Mouse (Mus musculus): ENCODE results near the gene Lingo3.
A peak's percentile ranks its signal among the peaks of the same experiment; 100 is the strongest.
"Not testable (repeated sequence)": the region's sequence is repeated elsewhere in the genome, so short reads cannot be mapped to it uniquely, and the experiment has no call there.

Lingo3 gene

GRCm38 (mm10) chr10:80843087-80843930 lies 530 bp downstream of the Lingo3 start:
- DNase-seq (ENCODE audit: low spot score in 2 of 2), result no peak

DNA sequence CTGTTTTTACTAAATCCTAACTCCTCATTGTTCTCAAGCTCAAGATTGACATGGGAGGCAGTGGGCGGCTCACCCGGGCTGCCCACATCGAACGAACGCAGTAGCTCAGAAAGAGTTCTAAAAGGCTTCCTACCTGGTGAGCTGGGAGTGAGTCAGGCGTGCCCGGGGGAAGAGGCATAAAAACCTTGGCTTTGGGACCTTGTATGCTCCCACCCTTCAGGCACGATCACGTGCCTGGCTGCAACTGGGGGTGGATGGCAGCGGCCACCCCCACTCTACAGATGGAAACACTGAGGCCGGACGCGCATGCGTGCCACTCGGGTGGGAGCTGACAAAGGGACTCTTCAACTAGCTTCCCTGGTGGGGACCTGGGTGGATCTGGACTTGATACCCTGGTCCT lies 1.5 kb downstream of the Lingo3 start:
- no peak for DNase-seq (ENCODE audit: low spot score in 2 of 2)

GRCm38 (mm10) chr10:80841685-80842084 lies 2.2 kb downstream of the Lingo3 start:
- no peak for DNase-seq (ENCODE audit: low spot score in 2 of 2)

- no peak for DNase-seq (ENCODE audit: low spot score in 2 of 2)
Measured at GRCm38 (mm10) chr10:80839848-80840247, 4.0 kb downstream of the Lingo3 start.

- DNase-seq (ENCODE audit: low spot score in 2 of 2), result no peak
Measured at GRCm38 (mm10) chr10:80838346-80838912, 5.4 kb downstream of the Lingo3 start.

GRCm38 (mm10) chr10:80837827-80838226 lies 6.0 kb downstream of the Lingo3 start:
- no peak for DNase-seq (ENCODE audit: low spot score in 2 of 2)

DNA sequence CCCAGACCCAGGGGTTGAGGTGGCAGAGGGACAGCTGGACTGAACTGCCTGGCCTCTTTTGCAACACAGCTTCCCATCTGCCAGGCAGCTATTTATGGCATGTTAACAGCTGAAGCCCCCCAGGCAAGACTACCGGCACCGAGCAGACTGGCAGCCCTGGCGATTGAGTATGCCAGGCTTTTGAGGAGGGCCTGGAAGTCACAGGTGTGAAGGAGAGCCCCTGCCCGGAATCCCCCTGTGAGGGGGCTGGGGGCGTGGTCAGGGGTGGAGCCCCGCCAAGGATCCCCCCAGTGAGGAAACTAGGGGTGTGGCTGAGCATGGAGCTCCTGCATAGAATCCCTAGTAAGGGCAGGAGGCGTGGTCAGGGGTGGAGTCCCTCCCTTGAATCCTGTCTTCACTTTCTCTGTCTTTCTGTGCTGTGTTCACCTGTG lies 6.9 kb downstream of the Lingo3 start:
- DNase-seq (ENCODE audit: low spot score in 2 of 2), result no peak

- DNase-seq (ENCODE audit: low spot score in 2 of 2), result no peak
Measured at GRCm38 (mm10) chr10:80835617-80836016, 8.2 kb downstream of the Lingo3 start.

DNA sequence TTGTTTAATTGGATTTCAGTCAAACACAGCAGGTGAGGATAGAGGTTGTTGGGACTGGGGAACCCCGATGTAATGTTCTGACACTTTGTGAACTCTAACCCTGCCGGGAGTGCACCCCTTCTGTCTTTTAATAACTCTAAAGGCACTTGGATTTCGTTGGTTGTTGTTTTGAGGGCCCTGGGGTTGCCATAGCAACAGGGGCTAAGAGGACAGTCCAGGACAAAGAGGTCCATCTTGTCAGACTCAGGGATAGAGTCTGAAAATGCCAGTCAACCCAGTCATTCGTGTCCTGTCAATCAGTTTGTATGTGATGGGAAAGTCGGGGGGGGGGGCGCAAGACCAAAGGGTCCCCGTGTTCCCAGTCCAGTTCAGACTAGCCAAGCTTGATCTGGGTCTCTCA lies 11.0 kb downstream of the Lingo3 start:
- no peak for DNase-seq (ENCODE audit: low spot score in 2 of 2)

GRCm38 (mm10) chr10:80831136-80831535 lies 12.7 kb downstream of the Lingo3 start:
- peak; percentile 73 to 79 for DNase-seq (ENCODE audit: low spot score in 2 of 2)

DNA sequence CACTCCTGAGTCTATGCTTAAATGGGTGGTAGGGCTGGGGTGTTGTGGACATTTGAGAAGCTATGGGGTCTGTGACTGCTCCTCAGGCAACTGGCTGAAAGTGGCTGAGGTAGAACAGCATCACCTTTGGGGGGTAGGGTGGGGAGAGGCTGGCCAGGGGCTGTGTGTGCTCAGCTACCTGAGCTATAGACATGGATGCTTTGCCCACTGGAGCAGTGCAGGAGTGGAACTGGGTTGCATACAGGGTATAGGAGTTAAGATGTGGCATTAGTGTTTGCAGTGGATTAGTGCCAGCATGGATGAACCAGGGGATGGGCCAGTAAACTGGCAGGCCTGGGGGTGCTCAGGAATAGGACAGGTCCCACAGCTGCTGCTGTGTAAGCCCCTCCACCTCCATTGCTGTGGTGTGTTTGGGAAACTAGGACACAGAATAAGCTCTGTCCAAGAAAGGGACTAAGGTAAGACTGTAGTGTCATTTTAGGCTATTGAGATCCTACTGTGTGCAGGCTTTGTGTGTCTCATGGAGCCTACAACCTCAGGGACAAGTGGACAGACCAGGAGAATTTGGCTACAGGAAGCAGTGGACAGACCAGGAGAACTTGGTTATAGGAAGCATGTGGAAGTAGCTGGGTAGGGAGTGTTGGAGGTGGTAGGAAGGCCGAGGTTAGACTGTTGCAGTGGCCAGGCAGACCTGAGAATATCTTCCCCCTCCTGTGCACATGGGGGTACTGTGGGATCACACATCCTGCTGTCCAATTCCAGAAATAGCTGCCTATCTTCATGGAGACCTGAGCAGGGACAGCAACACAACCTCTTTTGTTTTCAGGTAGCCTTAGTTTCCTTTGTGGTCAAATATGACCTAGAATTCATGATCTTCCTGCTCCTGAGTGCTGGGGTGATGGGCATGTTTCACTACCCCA lies 14.2 kb downstream of the Lingo3 start:
- DNase-seq (ENCODE audit: low spot score in 2 of 2), result no peak

GRCm38 (mm10) chr10:80828587-80828986 lies 15.3 kb downstream of the Lingo3 start:
- not testable (repeated sequence) for DNase-seq (ENCODE audit: low spot score in 2 of 2)

GRCm38 (mm10) chr10:80827870-80828420 lies 15.9 kb downstream of the Lingo3 start:
- no peak for DNase-seq (ENCODE audit: low spot score in 2 of 2)

- DNase-seq (ENCODE audit: low spot score in 2 of 2), result no peak
Measured at GRCm38 (mm10) chr10:80827063-80827869, 16.6 kb downstream of the Lingo3 start.

DNA sequence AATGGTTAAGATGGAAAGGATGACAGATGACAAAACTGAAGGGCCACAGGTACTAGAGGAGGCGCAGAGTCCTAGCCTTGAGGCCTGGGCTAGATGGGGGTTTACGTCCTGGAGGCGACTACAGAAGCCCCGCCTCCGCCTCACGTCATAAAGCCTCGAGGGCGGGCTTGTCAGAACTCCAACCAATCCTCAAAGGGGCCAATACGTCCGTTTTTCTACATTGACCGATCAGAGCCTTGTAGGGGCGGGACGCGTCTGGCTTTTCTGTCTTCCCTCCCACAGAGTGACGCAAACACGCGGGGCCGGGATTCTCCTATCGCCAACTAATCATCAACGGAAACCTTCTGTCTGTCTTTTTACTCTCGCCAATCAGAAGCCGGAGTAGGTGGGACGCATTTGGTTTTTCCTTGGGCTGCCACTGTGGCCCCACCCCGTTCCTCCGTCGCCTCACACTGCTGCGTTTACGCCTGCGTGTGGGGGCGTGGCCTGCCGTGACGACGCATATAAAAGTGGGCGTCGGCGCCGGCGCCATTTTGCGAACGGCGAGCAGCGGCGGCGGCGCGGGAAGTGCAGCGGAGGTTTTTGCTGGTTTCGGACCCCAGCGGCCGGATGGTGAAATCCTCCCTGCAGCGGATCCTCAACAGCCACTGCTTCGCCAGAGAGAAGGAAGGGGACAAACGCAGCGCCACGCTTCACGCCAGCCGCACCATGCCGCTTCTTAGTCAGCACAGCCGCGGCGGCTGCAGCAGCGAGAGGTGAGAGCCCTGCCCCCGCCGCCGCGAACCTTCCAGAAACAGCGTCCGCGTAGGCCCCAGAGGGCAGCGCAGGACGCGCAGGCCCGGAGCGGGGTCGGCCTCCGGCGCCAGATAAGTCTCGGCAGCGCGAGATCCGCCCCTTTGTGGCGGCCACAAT lies 17.4 kb downstream of the Lingo3 start, which contains the start of gene Oaz1:
Gene Oaz1 (plus strand): TSS at position 506 of the 912 bp plus-strand sequence.
- DNase-seq (ENCODE audit: low spot score in 2 of 2), result peak; percentile 97 to 99

- no peak for DNase-seq (ENCODE audit: low spot score in 2 of 2)
Measured at GRCm38 (mm10) chr10:80824827-80825226, 19.0 kb downstream of the Lingo3 start.

- DNase-seq (ENCODE audit: low spot score in 2 of 2), result no peak
Measured at GRCm38 (mm10) chr10:80823847-80824643, 19.8 kb downstream of the Lingo3 start.

DNA sequence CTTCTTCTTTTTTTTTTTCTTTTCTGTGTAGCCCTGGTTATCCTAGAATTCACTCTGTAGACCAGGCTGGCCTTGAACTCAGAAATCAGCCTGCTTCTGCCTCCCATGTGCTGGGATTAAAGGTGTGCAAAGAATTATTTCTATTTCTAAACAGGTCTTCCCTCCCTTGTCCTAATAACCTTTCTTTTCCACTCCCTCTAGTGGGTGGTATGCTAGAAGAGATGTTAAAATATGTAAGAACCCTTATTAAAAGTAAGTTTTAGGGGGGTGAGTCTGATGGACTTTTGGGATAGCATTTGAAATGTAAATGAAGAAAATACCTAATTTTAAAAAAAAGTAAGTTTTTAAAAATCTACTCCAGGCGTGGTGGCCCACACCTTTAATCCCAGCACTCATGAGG lies 20.5 kb downstream of the Lingo3 start:
- no peak for DNase-seq (ENCODE audit: low spot score in 2 of 2)

DNA sequence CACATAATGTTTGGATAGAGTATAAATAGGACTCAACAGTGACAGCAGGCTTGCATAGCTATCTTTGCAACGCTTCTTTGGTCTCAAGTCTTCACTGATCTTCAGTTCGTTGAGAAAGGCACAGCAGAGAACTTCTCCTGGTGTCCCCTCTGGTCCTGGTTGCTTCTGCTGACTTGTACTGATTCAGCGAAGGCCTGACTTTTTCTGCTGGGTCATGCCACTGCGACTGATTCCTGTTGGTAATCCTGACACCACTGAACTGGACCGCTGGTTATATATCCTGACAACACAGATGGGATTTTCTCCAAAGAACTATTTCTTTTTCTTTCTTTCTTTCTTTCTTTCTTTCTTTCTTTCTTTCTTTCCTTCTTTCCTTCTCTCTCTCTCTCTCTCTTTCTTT lies 21.3 kb downstream of the Lingo3 start:
- no peak for DNase-seq (ENCODE audit: low spot score in 2 of 2)

All from spleen, postnatal 4 days (tissue).